Mouse (Mus musculus) thymus, postnatal 10 days (tissue): ENCODE measurements around the gene Rspo1.

Experiments
- DNase-seq, 2 experiments: peaks; one replicate each; pipeline ENCODE4 v3.0.0; 2021; ENCODE audit warnings: low spot score in 2 of 2

The Rspo1 gene

GRCm38 (mm10) chr4:125029891-125030614 lies 43.8 kb downstream of the Rspo1 start:
- DNase-seq: peak; percentile 81 to 86

GRCm38 (mm10) chr4:125034341-125034740 lies 48.1 kb downstream of the Rspo1 start:
- no peak for DNase-seq

- no peak for DNase-seq
These were observed 58.2 kb downstream of the Rspo1 start for GRCm38 (mm10) chr4:125044454-125044853.

GRCm38 (mm10) chr4:125055385-125055784 lies 69.2 kb downstream of the Rspo1 start:
- DNase-seq: no peak

DNA sequence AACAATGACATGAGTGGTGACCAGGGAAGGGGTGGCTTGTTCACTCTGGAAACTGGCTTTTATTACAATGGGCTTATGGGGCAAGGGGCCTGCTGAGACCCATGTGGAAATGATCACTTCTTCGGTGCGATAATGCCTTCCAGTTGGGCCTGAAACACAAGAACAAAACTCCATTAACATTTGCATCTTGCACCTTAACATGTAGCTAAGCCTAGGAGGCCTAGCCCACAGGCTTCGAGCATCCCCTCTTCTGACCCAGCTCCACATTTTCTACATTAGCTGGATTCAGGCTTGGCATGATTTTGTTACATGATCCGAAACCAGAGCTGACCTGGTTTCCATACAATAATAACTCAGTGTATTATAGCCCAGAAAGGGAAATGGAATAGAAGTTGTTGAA lies 70.2 kb downstream of the Rspo1 start:
- DNase-seq: no peak

DNA sequence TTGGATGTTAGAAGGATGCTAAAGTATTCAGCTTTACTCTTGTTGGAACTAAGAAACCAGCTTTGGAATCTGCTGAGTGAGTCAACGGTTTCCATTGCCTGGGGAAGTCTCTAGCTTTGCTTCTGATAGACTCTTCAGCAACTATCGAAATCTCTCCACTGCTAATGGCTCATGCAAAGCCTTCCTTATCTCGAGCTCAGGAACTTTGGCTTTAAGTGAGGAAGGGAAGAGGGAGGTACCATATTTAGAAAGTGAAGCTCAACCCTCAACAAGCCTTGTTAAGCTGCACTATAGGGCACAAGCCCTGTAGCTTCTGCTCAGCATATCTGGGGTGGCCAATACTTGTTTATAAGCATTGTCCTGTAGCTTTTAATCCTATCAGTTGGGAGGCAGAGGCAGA lies 71.0 kb downstream of the Rspo1 start:
- no peak for DNase-seq

DNA sequence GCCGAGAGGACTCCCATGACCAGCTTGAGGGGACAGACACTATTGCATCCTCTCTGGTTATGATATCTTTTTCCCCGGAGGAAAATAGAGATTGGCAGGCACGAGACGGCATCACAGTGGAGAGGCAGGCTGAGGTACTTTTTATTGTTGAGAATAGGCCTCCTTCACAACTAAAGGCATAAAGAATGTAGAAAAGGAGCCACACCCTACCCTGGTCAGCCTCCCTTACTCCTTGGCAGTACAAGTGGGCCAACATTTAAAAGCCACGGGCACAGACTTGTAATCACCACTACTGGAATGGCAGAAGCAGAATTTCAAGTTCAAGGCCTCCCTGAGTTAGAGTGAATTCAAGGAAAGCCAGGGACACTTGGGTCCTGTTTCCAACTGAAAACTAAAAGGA lies 71.8 kb downstream of the Rspo1 start:
- no peak for DNase-seq
